Mouse (Mus musculus) C2C12 (cell line): Measurements from ENCODE around the gene Atxn1. TPM values are rescaled to one million over a fixed set of nuclear protein-coding genes. Genes with fewer than 3 reads are reported as not detected.

Experiments
- H3K27me3 ChIP-seq: one replicate; pipeline ENCODE4 v1.6.1; 2011; ENCODE audit not compliant: control insufficient read depth, insufficient read depth, insufficient read length
- H3K36me3 ChIP-seq: one replicate; pipeline ENCODE4 v1.6.1; 2011; ENCODE audit not compliant: control insufficient read depth, insufficient read depth
- H3K4me3 ChIP-seq: one replicate; pipeline ENCODE4 v1.5.1; 2011; ENCODE audit warnings: mild to moderate bottlenecking, control low read depth; ENCODE audit not compliant: poor library complexity, insufficient read depth, severe bottlenecking
- H3K79me2 ChIP-seq: one replicate; pipeline ENCODE4 v1.6.1; 2011; ENCODE audit not compliant: control insufficient read depth, insufficient read depth
- H3K79me3 ChIP-seq: one replicate; pipeline ENCODE4 v1.6.1; 2011; ENCODE audit warnings: low read depth, control low read depth
- H3ac ChIP-seq: one replicate; pipeline ENCODE3; 2011; ENCODE audit warnings: low read depth; ENCODE audit not compliant: control insufficient read depth, insufficient read length
- CEBPB ChIP-seq: IDR thresholded peaks from one replicate; pipeline ENCODE4 v1.6.1; 2011; ENCODE audit warnings: low read depth, mild to moderate bottlenecking, control low read depth, moderate library complexity
- CTCF ChIP-seq: IDR thresholded peaks from one replicate; pipeline ENCODE4 v1.5.1; 2011; ENCODE audit not compliant: control insufficient read depth, insufficient read depth, insufficient read length
- FOSL1 ChIP-seq: IDR thresholded peaks from one replicate; pipeline ENCODE4 v1.8.0; 2011; ENCODE audit warnings: mild to moderate bottlenecking, low read length; ENCODE audit not compliant: poor library complexity, insufficient read depth, severe bottlenecking
- MAX ChIP-seq: IDR thresholded peaks from one replicate; pipeline ENCODE4 v1.6.1; 2011; ENCODE audit warnings: mild to moderate bottlenecking, control low read depth
- MYOD1 ChIP-seq: IDR thresholded peaks from one replicate; pipeline ENCODE4 v1.6.1; 2011; ENCODE audit warnings: low read depth; ENCODE audit not compliant: control insufficient read depth, insufficient read length
- MYOG ChIP-seq: IDR thresholded peaks from one replicate; pipeline ENCODE4 v1.6.1; 2011; ENCODE audit not compliant: control insufficient read depth, insufficient read length; ENCODE audit errors: extremely low read depth
- USF1 ChIP-seq: IDR thresholded peaks from one replicate; pipeline ENCODE4 v1.6.1; 2011; ENCODE audit warnings: low read depth, mild to moderate bottlenecking, control low read depth, moderate library complexity
- polyA plus RNA-seq: library from polyadenylated mRNA; unstranded; fragments of >200 nt; fragmentation: generic; extraction: Trizol; gene quantifications from one replicate; pipeline ENCODE4 v1.2.1, GENCODE M21; 2012; ENCODE audit warnings: missing spikeins

The Atxn1 gene
- polyA plus RNA-seq, 1 experiment, result 3.0 TPM

- H3K36me3 ChIP-seq, result peaks cover 11% of the 10 kb centered on the region
- no peak for TF ChIP-seq CTCF
- TF ChIP-seq MYOG, result no peak
- TF ChIP-seq USF1, result no peak
- TF ChIP-seq MAX, result no peak
- no peak for TF ChIP-seq MYOD1
- no peak for TF ChIP-seq CEBPB
- TF ChIP-seq FOSL1, result no peak
- H3K27me3 ChIP-seq, result no peaks in the 10 kb centered on the region
- no peak overlapping the region for H3K4me3 ChIP-seq
- H3ac ChIP-seq, result no peak overlapping the region
- H3K79me2 ChIP-seq, result no peaks in the 10 kb centered on the region
- H3K79me3 ChIP-seq, result no peaks in the 10 kb centered on the region
Measured at GRCm38 (mm10) chr13:45726917-45727316, 237.9 kb downstream of the Atxn1 start.

- no peaks in the 10 kb centered on the region for H3K27me3 ChIP-seq
- H3ac ChIP-seq, result no peak overlapping the region
- no peaks in the 10 kb centered on the region for H3K79me3 ChIP-seq
- peaks cover 9% of the 10 kb centered on the region for H3K36me3 ChIP-seq
- no peak overlapping the region for H3K4me3 ChIP-seq
- TF ChIP-seq FOSL1 (no peak), MYOD1 (no peak), MYOG (no peak), CEBPB (no peak), MAX (no peak), CTCF (no peak), USF1 (no peak)
- H3K79me2 ChIP-seq, result no peaks in the 10 kb centered on the region
Measured at GRCm38 (mm10) chr13:45726181-45726580, 238.6 kb downstream of the Atxn1 start.

- Histone ChIP-seq H3K79me3 (no peaks in the 10 kb centered on the region), H3K79me2 (no peaks in the 10 kb centered on the region), H3K4me3 (no peak overlapping the region), H3K27me3 (no peaks in the 10 kb centered on the region), H3K36me3 (peaks cover 8% of the 10 kb centered on the region), H3ac (no peak overlapping the region)
- TF ChIP-seq CTCF (no peak), MYOD1 (no peak)
Measured at GRCm38 (mm10) chr13:45724507-45725259, 240.1 kb downstream of the Atxn1 start.

GRCm38 (mm10) chr13:45722885-45723284, 241.9 kb downstream of the Atxn1 start:
- H3K79me3 ChIP-seq, result no peaks in the 10 kb centered on the region
- H3K79me2 ChIP-seq, result no peaks in the 10 kb centered on the region
- no peaks in the 10 kb centered on the region for H3K27me3 ChIP-seq
- H3ac ChIP-seq, result no peak overlapping the region
- TF ChIP-seq MAX (no peak), MYOG (no peak), USF1 (no peak), CEBPB (no peak), MYOD1 (no peak), FOSL1 (no peak), CTCF (no peak)
- H3K36me3 ChIP-seq, result no peaks in the 10 kb centered on the region
- no peak overlapping the region for H3K4me3 ChIP-seq

- TF ChIP-seq USF1 (no peak), CTCF (no peak), FOSL1 (no peak), MYOG (no peak), MAX (no peak), CEBPB (no peak)
- no peak overlapping the region for H3ac ChIP-seq
Measured at GRCm38 (mm10) chr13:45721621-45722020, 243.2 kb downstream of the Atxn1 start.

GRCm38 (mm10) chr13:45718850-45719249, 246.0 kb downstream of the Atxn1 start:
- TF ChIP-seq USF1, result peak; percentile 77
- TF ChIP-seq CEBPB, result no peak
- no peak for TF ChIP-seq CTCF
- TF ChIP-seq FOSL1, result no peak
- no peaks in the 10 kb centered on the region for H3K27me3 ChIP-seq
- H3K79me2 ChIP-seq, result no peaks in the 10 kb centered on the region
- no peaks in the 10 kb centered on the region for H3K79me3 ChIP-seq
- no peaks in the 10 kb centered on the region for H3K36me3 ChIP-seq
- H3K4me3 ChIP-seq, result no peak overlapping the region
- no peak overlapping the region for H3ac ChIP-seq

More at GRCm38 (mm10) chr13:45721621-45722020, 243.2 kb downstream of the Atxn1 start:
- Histone ChIP-seq H3K27me3 (no peaks in the 10 kb centered on the region), H3K79me3 (no peaks in the 10 kb centered on the region), H3K4me3 (no peak overlapping the region), H3K36me3 (no peaks in the 10 kb centered on the region), H3K79me2 (no peaks in the 10 kb centered on the region)
